Mouse (Mus musculus) heart, embryonic 11.5 days (tissue): Measurements from ENCODE around the gene Galntl5. TPM values are rescaled to one million over a fixed set of nuclear protein-coding genes. Genes with fewer than 3 reads are reported as not detected.
"Not testable (repeated sequence)": the region's sequence is repeated elsewhere in the genome, so short reads cannot be mapped to it uniquely, and the experiment has no call there.

Experiments used
- ATAC-seq: fragments of 200-750 bp; cut with Nextera tagmentation; replicated peaks from 2 replicates; pipeline ENCODE4 v1.8.0; 2017; ENCODE audit warnings: moderate library complexity; ENCODE audit not compliant: insufficient number of reproducible peaks, low FRiP score, low TSS enrichment
- H3K27ac ChIP-seq: fragments of 300-500 bp; sonication (generic); 2 replicates; pipeline ENCODE4 v1.5.1; 2014; ENCODE audit warnings: mild to moderate bottlenecking, low read depth, low read length
- H3K27me3 ChIP-seq: fragments of 300-500 bp; sonication (generic); 2 replicates; pipeline ENCODE4 v1.6.1; 2014; ENCODE audit warnings: mild to moderate bottlenecking, low read length, mixed read lengths; ENCODE audit not compliant: control insufficient read depth, insufficient read depth
- H3K36me3 ChIP-seq: fragments of 300-500 bp; sonication (generic); 2 replicates; pipeline ENCODE4 v1.6.1; 2014; ENCODE audit warnings: mild to moderate bottlenecking, low read length, moderate library complexity, mixed read lengths; ENCODE audit not compliant: control insufficient read depth, insufficient read depth
- H3K4me1 ChIP-seq: fragments of 300-500 bp; sonication (generic); 2 replicates; pipeline ENCODE4 v1.6.1; 2014; ENCODE audit warnings: low read length; ENCODE audit not compliant: control insufficient read depth, insufficient read depth
- H3K4me2 ChIP-seq: fragments of 300-500 bp; sonication (generic); 2 replicates; pipeline ENCODE4 v1.6.1; 2014; ENCODE audit warnings: mild to moderate bottlenecking, moderate library complexity
- H3K4me3 ChIP-seq: fragments of 300-500 bp; sonication (generic); 2 replicates; pipeline ENCODE4 v1.5.1; 2014; ENCODE audit warnings: low read depth, low read length
- H3K9ac ChIP-seq: fragments of 300-500 bp; sonication (generic); 2 replicates; pipeline ENCODE4 v1.6.1; 2014; ENCODE audit warnings: mild to moderate bottlenecking, low read depth, low read length, moderate library complexity
- H3K9me3 ChIP-seq: fragments of 300-500 bp; sonication (generic); replicated peaks from 2 replicates; pipeline ENCODE4 v1.6.1; 2016; ENCODE audit warnings: low read length; ENCODE audit not compliant: control insufficient read depth
- WGBS: fragments of 180-500 bp; shearing (Covaris S2); extraction: QIAGEN DNeasy Blood & Tissue Kit; methylation state at CpG from one replicate; pipeline ENCODE4 v1.1.7; 2014; ENCODE audit not compliant: insufficient replicate concordance; 5-methylcytosine and 5-hydroxymethylcytosine counted together
- polyA plus RNA-seq: library from polyadenylated mRNA; unstranded; fragments of >200 nt; fragmentation: Nextera tagmentation; extraction: Ambion mirVana; gene quantifications from 2 replicates; pipeline ENCODE4 v1.2.1, GENCODE M21; 2014

Gene Galntl5
- polyA plus RNA-seq, 1 experiment from 2014 or later: not detected

GRCm38 (mm10) chr5:25179936-25180488, 1.2 kb upstream of the Galntl5 start:
- 83% methylated on average over 3 of the region's 3 CpGs for WGBS
- Histone ChIP-seq H3K36me3 (no peaks in the 10 kb centered on the region), H3K4me3 (no peak overlapping the region), H3K4me1 (peaks cover 4% of the 10 kb centered on the region; the same call in 1 of the 2 replicates), H3K9me3 (no peaks in the 10 kb centered on the region), H3K4me2 (no peak overlapping the region), H3K27ac (no peak overlapping the region), H3K9ac (no peak overlapping the region), H3K27me3 (no peaks in the 10 kb centered on the region)
- ATAC-seq: no peak

GRCm38 (mm10) chr5:25183595-25183994, 2.3 kb downstream of the Galntl5 start:
- 84% methylated on average over 4 of the region's 4 CpGs for WGBS
- no peaks in the 10 kb centered on the region for H3K9me3 ChIP-seq

GRCm38 (mm10) chr5:25184594-25184993, 3.3 kb downstream of the Galntl5 start:
- no peak overlapping the region for H3K27ac ChIP-seq
- peaks cover 4% of the 10 kb centered on the region; the same call in 1 of the 2 replicates for H3K4me1 ChIP-seq
- H3K9me3 ChIP-seq: no peaks in the 10 kb centered on the region
- 51% methylated on average over 2 of the region's 2 CpGs for WGBS
- no peak overlapping the region for H3K4me2 ChIP-seq
- H3K9ac ChIP-seq: no peak overlapping the region
- no peaks in the 10 kb centered on the region for H3K27me3 ChIP-seq
- no peaks in the 10 kb centered on the region for H3K36me3 ChIP-seq
- H3K4me3 ChIP-seq: no peak overlapping the region
- ATAC-seq: no peak

More at GRCm38 (mm10) chr5:25183595-25183994, 2.3 kb downstream of the Galntl5 start:
- Histone ChIP-seq H3K4me1 (peaks cover 4% of the 10 kb centered on the region; the same call in 1 of the 2 replicates), H3K4me2 (no peak overlapping the region), H3K4me3 (no peak overlapping the region), H3K9ac (no peak overlapping the region), H3K27ac (no peak overlapping the region), H3K36me3 (no peaks in the 10 kb centered on the region), H3K27me3 (no peaks in the 10 kb centered on the region)
- no peak for ATAC-seq

- no peak overlapping the region for H3K4me3 ChIP-seq
- H3K4me2 ChIP-seq: no peak overlapping the region
- no peaks in the 10 kb centered on the region for H3K27me3 ChIP-seq
- H3K9me3 ChIP-seq: no peaks in the 10 kb centered on the region
- no peak overlapping the region for H3K27ac ChIP-seq
- ATAC-seq: no peak
- H3K36me3 ChIP-seq: no peaks in the 10 kb centered on the region
- H3K4me1 ChIP-seq: no peaks in the 10 kb centered on the region
- H3K9ac ChIP-seq: no peak overlapping the region
Measured at GRCm38 (mm10) chr5:25187727-25188126, 6.5 kb downstream of the Galntl5 start.

GRCm38 (mm10) chr5:25188802-25189201, 7.5 kb downstream of the Galntl5 start:
- Histone ChIP-seq H3K9me3 (no peaks in the 10 kb centered on the region), H3K4me2 (no peak overlapping the region), H3K4me3 (no peak overlapping the region), H3K9ac (no peak overlapping the region), H3K27ac (no peak overlapping the region), H3K27me3 (no peaks in the 10 kb centered on the region), H3K36me3 (no peaks in the 10 kb centered on the region), H3K4me1 (no peaks in the 10 kb centered on the region)
- WGBS: 50% methylated on average over 1 of the region's 1 CpGs
- no peak for ATAC-seq

- ATAC-seq: no peak
- Histone ChIP-seq H3K9ac (no peak overlapping the region), H3K9me3 (no peaks in the 10 kb centered on the region), H3K4me3 (no peak overlapping the region), H3K27me3 (no peaks in the 10 kb centered on the region), H3K36me3 (no peaks in the 10 kb centered on the region), H3K27ac (no peak overlapping the region), H3K4me1 (no peaks in the 10 kb centered on the region), H3K4me2 (no peak overlapping the region)
- 80% methylated on average over 2 of the region's 2 CpGs for WGBS
Measured at GRCm38 (mm10) chr5:25190521-25190920, 9.3 kb downstream of the Galntl5 start.

- H3K4me3 ChIP-seq: no peak overlapping the region
- no peaks in the 10 kb centered on the region for H3K4me1 ChIP-seq
- no peaks in the 10 kb centered on the region for H3K9me3 ChIP-seq
- H3K36me3 ChIP-seq: no peaks in the 10 kb centered on the region
- WGBS: 56% methylated on average over 1 of the region's 1 CpGs
- H3K9ac ChIP-seq: no peak overlapping the region
- H3K27ac ChIP-seq: no peak overlapping the region
- no peak overlapping the region for H3K4me2 ChIP-seq
- H3K27me3 ChIP-seq: no peaks in the 10 kb centered on the region
- ATAC-seq: no peak
Measured at GRCm38 (mm10) chr5:25211872-25212271, 30.6 kb downstream of the Galntl5 start.

- H3K27me3 ChIP-seq, ATAC-seq: not testable (repeated sequence)
Measured at GRCm38 (mm10) chr5:25213216-25213615, 32.0 kb downstream of the Galntl5 start.

GRCm38 (mm10) chr5:25215006-25215405, 33.7 kb downstream of the Galntl5 start:
- H3K4me3 ChIP-seq: no peak overlapping the region
- no peak for ATAC-seq
- WGBS: 76% methylated on average over 6 of the region's 6 CpGs
- no peak overlapping the region for H3K9ac ChIP-seq
- H3K27me3 ChIP-seq: no peaks in the 10 kb centered on the region
- no peaks in the 10 kb centered on the region for H3K36me3 ChIP-seq
- no peaks in the 10 kb centered on the region for H3K9me3 ChIP-seq
- no peak overlapping the region for H3K27ac ChIP-seq
- H3K4me2 ChIP-seq: no peak overlapping the region
- H3K4me1 ChIP-seq: no peaks in the 10 kb centered on the region

More at GRCm38 (mm10) chr5:25213216-25213615, 32.0 kb downstream of the Galntl5 start:
- not testable (repeated sequence) for H3K4me3 ChIP-seq, H3K9ac ChIP-seq, H3K27ac ChIP-seq, H3K4me2 ChIP-seq, H3K9me3 ChIP-seq, H3K4me1 ChIP-seq, H3K36me3 ChIP-seq
